Mouse (Mus musculus) lung, adult 2 months (tissue): ENCODE measurements around the gene Golga2.

Experiments used
- CTCF ChIP-seq: fragments of 200-500 bp; IDR thresholded peaks from 2 replicates; pipeline ENCODE4 v1.5.1; 2011; ENCODE audit warnings: mild to moderate bottlenecking, low read length, control low read depth; ENCODE audit not compliant: insufficient read depth
- POLR2A ChIP-seq: fragments of 200-500 bp; IDR thresholded peaks from 2 replicates; pipeline ENCODE4 v1.6.1; 2011; ENCODE audit warnings: low read depth, mild to moderate bottlenecking, control low read depth, low read length, borderline replicate concordance; ENCODE audit errors: extremely low read depth

DNA sequence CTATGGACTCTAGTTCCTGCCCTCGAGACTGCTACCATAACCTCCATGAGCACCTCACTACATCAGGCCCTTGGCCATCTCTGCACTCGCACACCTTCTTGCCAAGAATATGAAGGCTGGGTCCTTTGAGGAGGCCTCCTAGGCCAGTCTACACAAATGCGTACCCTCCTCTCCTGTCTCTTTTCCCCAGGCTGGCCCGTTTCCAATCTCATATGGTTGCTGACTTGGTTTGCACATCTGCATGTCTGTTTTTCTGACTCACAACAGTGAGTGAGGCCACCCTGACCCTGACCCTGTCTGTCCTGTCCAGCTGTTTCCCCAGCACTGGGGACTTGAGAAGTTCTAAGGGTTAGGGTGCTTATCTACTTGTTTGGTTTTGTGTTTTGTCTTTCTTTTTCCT lies 40.4 kb upstream of the Golga2 start:
- TF ChIP-seq CTCF (no peak), POLR2A (no peak)
